Mouse (Mus musculus): ENCODE measurements at regions not wholly inside any gene's neighbourhood (a gene's known extent, or its start where the extent isn't known, plus 50 kb on each side); places are given as distances from the start of the nearest gene placed in this dataset.

GRCm38 (mm10) chr13:41897481-41898317 lies 50.2 kb upstream of the Adtrp start:
- H3K36me3 ChIP-seq (replicated peaks; ENCODE audit: control insufficient read depth, insufficient read depth, low read length) = no peaks in the 10 kb centered on the region
- no peak for TF ChIP-seq CTCF (IDR thresholded peaks at IDR 0.05; ENCODE audit: low read depth)
- TF ChIP-seq EP300 (IDR thresholded peaks at IDR 0.05; ENCODE audit: low read depth) = no peak
- H3K4me2 ChIP-seq (ENCODE audit: low read depth, low read length) = no peak overlapping the region
- DNase-seq (ENCODE audit: low spot score) = no peak
- ATAC-seq (ENCODE audit: insufficient read depth, low read depth) = no peak
- H3K4me3 ChIP-seq (ENCODE audit: low read depth, low read length) = no peak overlapping the region
- no peaks in the 10 kb centered on the region for H3K4me1 ChIP-seq (ENCODE audit: control insufficient read depth, insufficient read depth)
- no peaks in the 10 kb centered on the region for H3K9me3 ChIP-seq (replicated peaks; ENCODE audit: control insufficient read depth, low read length)
- no peak overlapping the region for H3K9ac ChIP-seq (replicated peaks; ENCODE audit: low read depth, low read length)
- no peaks in the 10 kb centered on the region for H3K27me3 ChIP-seq (ENCODE audit: control insufficient read depth, insufficient read depth, low read length)
- H3K27ac ChIP-seq (ENCODE audit: low read depth) = no peak overlapping the region
- WGBS = 75% methylated on average over 8 of the region's 8 CpGs
